Mouse (Mus musculus): ENCODE data around the gene Olfr275. TPM values are rescaled to one million over a fixed set of nuclear protein-coding genes. Genes with fewer than 3 reads are reported as not detected.

Olfr275 gene
- not detected in 2 replicates for polyA plus RNA-seq (2012; rRNA removed)

DNA sequence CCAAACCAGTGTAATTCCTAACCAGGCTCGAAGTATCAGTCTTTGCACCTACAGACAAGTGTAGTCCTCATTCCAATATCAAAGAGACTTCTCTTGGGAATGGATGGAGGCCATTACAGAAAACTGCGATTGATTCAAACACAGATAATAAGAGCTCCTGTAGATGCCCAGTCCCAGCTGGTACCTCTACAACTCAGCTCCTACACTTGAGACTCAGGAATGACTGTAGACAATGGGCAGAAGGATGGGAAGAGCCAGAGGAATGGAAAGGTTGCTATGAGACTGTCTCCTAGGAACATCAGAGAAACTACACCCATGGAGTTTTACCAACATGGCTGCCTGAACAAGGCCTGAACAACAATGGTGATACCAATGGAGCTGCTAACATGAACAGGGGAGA is at the start of gene Olfr275:
Olfr275 (plus strand) TSS at position 301 of the 400 bp plus-strand sequence.

DNA sequence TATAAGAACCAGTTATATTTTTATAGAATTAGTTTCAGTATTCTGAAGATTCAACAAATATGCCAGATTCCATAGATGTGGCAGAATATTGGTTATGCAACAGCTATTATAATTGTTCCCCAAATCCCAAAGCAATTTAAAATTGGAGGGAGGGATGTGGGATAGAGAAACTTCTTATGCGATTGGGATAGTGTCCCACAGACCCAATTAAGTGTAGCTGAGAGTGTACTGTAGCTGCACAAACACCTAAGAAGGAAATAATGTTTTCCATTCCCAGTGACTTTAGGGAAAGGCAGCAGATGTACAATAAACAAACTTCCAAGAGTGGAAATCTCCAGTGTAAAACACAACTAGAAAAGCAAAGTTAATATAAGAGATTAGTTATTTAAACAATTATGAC is 44.7 kb downstream of the Olfr275 start, which contains the start of gene Olfr273:
Olfr273 (minus strand) TSS at position 101 of the 400 bp plus-strand sequence.

Other genes starting within 250 kb of the Olfr275 start
- gene Toporsl, start 218.3 kb upstream of the Olfr275 start, polyA plus RNA-seq (2012; rRNA removed): not detected in 2 replicates
- not detected in 2 replicates for gene Olfr273, start 44.6 kb downstream of the Olfr275 start, polyA plus RNA-seq (2012; rRNA removed)
- not detected in 2 replicates for gene Olfr272, start 104.6 kb downstream of the Olfr275 start, polyA plus RNA-seq (2012; rRNA removed)
- gene Olfr270, start 149.9 kb downstream of the Olfr275 start, polyA plus RNA-seq (2012; rRNA removed): not detected in 2 replicates
- not detected in 2 replicates for gene Nipsnap3a, start 174.7 kb downstream of the Olfr275 start, polyA plus RNA-seq (2012; rRNA removed)
- 11.5 and 16.1 TPM in 2 replicates for gene Nipsnap3b, start 197.3 kb downstream of the Olfr275 start, polyA plus RNA-seq (2012; rRNA removed)